Mouse (Mus musculus): ENCODE measurements around the gene 0610030E20Rik.

The 0610030E20Rik gene

GRCm38 (mm10) chr6:72348411-72348810, 1.3 kb downstream of the 0610030E20Rik start:
- no peak for DNase-seq (ENCODE audit: low read depth, low spot score)

- no peak for DNase-seq (ENCODE audit: low read depth, low spot score)
These were observed 3.1 kb downstream of the 0610030E20Rik start for GRCm38 (mm10) chr6:72350214-72350613.

DNA sequence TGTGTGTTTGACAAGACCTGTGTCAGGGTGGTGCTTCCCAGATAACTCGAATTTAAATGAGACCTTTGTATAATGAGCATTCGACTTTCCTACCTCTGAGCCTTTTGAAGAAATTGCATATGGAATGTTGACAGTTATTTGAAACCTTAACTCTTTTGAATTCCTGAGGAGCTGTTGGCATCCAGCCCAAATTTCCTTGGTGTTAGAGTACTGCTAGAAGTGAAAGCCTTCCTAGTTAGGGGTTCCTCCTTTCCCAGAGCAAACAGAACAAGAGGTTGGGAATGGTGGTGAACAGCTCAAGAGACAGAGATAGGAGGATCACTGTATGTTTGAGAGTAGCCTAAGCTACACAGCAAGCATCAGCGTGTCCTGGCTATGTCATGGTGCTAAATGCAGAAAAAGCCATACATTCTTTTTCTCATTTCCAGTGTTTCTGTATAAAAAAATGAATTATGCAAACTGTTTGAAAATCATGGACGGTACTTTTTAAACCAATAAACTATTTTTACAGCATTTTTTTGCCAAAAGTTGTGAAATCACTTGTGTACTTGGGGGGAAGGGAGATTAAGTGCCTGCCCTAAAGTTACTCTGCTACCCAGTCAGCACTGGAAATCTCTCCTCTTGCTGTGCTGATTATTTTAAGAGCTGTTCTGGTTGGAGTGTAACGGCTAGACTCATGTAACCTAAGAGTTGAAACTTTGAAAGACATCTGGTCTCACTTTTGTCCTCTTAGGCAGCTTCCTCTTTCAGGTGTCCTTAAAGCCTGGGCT, 5.7 kb downstream of the 0610030E20Rik start:
- DNase-seq (ENCODE audit: low read depth, low spot score), result no peak

- DNase-seq (ENCODE audit: low read depth, low spot score), result no peak
These were observed 6.9 kb downstream of the 0610030E20Rik start for GRCm38 (mm10) chr6:72354025-72354424.

- DNase-seq (ENCODE audit: low read depth, low spot score), result peak; percentile 85
These were observed 8.2 kb downstream of the 0610030E20Rik start, which contains the start of gene Tmem150a for GRCm38 (mm10) chr6:72355066-72355911. Gene Tmem150a (plus strand): TSS chr6:72355447.

DNA sequence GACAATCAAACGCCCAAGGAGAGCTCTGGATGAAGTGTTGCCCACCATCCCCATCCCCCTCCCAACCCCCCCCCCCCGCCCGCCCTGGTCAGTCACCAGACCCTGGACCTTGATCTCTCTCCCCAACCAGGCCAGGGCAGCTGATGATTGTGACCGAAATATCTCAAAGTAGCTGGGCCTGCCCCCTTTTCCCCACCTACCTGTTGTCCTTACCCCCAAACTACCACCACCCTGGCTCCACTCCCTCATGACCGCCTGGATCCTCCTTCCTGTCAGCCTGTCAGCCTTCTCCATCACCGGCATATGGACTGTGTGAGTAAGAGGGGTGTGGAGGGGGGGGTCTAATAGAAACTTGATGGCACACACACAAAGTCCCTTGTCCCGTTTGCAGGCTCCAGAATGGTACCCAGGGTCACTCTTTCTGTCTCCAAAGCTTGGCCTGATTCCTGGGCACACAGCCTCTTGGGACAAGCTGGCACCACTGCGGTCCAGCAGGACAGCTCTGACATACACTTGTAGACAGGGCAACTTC, 8.9 kb downstream of the 0610030E20Rik start:
- peak; percentile 65 for DNase-seq (ENCODE audit: low read depth, low spot score)

DNA sequence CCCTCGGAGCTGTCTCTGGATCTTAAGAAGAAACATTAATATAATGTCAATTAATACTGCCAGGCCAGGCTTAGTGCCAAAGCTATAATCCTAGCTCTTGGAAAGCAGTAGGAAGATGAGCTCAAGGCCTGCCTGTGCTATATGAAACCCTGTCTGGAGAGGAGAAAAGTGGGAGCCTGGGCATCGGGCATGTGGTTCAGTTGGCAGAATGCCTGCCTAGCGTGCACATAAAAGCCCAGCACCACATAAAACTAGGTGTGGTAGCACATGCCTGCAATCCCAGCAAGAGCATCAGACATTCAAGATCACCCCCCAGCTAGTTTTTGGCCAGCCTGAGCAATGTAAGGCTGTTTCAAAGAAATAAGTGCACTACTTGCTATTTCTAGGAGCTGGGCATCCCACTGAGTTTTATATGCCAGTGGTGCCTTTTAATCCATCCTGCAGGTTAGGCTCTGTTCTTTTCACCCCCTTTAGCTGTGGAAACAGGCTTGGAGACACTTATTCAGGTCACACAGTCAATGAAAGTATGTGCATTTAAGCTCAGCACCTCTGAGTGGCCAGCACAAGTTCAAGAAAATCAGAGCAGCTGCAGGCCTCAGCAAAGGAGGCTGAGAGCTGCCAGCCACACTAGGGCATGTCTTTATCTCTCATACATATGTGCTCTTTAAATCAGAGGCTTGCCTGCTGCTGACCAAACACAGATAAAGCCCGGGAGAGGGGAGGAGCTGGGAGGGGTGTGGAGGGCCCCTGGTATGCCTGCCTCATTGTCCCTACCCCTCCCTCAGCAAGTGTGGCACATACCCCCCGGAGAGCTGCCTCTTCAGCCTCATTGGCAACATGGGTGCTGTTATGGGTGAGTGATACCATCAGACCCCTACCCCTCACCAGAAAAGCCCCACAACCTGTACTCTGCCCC, 10.3 kb downstream of the 0610030E20Rik start:
- DNase-seq (ENCODE audit: low read depth, low spot score), result peak; percentile 36

GRCm38 (mm10) chr6:72358086-72358764, 11.1 kb downstream of the 0610030E20Rik start:
- DNase-seq (ENCODE audit: low read depth, low spot score), result no peak

- no peak for DNase-seq (ENCODE audit: low read depth, low spot score)
These were observed 12.2 kb downstream of the 0610030E20Rik start for GRCm38 (mm10) chr6:72359343-72359742.

DNA sequence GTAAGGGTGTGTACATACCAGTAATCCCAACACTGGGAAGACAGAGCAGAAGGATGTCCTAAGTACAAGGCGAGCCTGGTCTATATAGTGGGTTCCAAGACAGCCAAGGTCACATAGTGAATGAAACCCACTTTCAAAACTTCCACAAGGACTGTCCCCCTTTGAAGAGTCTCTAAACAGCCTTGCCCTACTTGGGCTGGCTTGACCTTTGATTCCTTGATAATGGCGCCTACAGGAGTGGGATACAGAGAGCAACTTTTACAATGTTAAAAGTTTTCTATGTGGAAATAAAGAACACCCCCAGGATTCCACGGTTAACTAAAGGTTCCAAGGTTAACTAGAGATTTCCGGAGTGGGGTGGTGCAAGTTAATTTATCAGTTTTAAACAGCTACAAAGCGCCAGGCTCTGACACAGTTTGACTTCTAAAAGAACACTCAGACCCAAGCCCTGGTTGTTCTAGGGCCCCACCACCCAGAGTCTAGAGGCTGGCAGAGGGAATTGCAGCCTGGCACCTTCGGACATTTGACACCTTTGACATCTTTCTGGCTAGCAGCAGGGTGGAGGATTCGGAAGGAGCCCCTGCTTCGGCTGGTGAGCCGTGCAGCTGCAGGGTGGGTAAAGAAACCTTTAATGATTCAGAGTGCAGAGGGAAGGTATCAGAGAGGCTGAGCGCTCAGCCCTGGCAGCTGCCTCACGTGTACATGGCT, 12.9 kb downstream of the 0610030E20Rik start:
- DNase-seq (ENCODE audit: low read depth, low spot score), result no peak

DNA sequence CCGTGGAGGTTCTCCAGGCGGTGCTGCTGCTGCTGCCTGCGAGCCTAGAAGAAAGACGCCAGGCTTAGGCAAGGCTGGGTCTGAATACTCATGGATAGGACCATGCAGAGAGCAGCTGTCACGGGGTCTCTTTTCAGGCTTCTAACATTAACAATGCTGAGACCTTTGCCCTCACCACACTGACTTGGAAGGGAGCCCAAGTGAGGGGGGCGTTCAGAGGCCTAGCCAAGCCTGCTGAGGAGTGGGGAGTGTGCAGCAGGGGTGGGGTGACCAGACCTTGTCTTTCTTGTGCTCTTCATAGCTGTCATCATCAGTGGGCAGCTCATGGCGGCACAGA, 13.4 kb downstream of the 0610030E20Rik start:
- DNase-seq (ENCODE audit: low read depth, low spot score), result no peak

DNA sequence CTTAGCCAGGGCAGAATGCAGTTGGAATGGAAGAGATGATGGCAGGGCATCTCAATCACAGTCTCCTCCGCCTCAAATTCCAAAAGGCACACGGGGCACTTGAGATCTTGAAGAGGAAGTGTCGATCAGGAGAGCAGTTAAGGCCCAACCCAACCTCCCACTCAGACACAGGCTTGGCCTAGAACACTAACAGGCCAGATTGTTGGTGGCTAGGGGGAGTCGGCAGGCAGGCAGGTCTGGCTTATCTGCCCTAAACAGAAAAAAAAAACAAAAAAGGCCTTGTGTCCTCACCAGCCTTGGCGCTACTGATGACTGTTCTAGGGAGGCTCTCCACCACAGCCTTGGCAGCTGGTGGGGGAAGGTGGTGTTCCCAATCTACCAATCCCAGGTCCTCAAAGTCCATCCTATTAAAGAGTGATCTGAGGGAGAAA, 14.0 kb downstream of the 0610030E20Rik start:
- no peak for DNase-seq (ENCODE audit: low read depth, low spot score)

DNA sequence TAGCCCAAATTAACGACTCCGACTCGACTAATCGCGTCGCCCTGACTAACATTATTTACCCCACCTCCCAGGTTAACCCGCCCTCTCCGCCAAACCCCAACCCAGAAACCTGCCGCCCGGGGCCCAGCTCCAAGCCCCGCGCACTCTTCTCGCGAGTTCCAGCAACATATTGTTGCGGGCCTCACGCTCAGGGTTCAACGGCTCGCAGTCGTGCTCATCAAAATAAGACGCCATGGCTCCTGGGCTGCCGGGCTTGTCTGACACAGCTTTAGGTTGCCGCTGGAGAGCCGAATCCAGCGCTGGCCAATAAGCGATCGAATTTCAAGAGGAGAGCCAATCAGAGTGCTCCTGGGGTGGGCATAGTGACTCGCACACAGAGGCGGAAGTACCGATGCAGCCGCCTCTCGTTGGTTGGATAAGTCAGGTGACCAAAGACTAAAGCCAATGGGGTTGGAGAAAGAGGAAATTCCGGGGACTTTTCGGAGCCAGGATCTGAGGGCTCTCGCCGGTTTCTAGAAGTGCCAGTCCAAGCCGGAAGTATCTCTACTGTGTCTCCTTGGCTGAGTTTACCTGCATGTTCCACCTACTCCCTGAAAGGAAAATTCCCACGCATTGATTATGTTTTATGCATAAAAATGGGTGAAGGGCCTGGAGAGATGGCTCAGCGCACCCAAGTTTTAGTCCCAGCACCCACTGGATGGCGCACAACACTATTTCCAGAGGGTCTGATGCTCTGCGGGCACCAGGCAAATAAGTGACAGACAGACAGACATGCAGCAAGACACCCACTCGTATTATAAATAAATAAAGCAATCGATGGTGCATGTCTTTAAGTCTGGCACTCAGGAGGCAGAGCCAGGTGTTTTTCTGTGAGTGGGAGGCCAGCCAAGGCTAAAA, 15.3 kb downstream of the 0610030E20Rik start:
- peak; percentile 99 for DNase-seq (ENCODE audit: low read depth, low spot score)

GRCm38 (mm10) chr6:72364009-72364408, 16.9 kb downstream of the 0610030E20Rik start:
- no peak for DNase-seq (ENCODE audit: low read depth, low spot score)

DNA sequence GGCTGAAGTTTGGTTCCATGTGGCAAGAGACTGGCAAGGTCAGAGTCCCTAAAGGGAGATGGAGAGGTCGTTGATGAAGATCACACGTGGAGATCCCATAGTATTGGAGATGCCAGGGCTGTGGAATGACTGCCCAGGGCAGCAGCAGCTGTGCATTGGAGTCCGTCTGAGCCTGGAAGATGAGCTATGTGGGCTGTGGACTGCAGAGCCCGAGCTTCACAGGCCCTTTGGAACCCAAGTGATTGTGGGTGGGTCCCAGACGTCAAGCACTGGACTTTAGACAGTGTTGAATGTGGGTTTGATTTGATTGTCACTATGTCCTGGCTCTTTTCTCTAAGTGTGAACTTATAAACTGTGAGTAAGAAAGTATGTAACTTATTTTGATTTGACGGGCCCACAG, 17.9 kb downstream of the 0610030E20Rik start:
- DNase-seq (ENCODE audit: low read depth, low spot score), result no peak

DNA sequence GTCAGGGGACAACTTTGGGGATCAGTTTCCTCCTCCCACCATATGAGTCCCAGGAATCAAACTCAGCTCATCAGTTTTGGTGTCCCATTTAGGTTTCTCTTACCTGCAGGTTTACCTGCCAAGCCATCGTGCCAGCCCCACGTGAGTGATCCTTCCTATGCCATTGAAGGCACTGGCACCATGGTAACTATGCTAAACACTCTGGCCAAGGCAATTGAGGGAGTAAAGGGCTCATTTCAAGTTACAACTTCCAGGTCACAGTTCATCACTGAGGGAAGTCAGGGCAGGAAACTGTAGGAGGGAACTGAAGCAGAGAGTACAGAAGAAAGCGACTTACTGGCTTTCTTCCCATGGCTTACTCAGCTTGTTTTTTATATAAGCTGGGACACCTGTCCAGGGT, 19.2 kb downstream of the 0610030E20Rik start:
- no peak for DNase-seq (ENCODE audit: low read depth, low spot score)

DNA sequence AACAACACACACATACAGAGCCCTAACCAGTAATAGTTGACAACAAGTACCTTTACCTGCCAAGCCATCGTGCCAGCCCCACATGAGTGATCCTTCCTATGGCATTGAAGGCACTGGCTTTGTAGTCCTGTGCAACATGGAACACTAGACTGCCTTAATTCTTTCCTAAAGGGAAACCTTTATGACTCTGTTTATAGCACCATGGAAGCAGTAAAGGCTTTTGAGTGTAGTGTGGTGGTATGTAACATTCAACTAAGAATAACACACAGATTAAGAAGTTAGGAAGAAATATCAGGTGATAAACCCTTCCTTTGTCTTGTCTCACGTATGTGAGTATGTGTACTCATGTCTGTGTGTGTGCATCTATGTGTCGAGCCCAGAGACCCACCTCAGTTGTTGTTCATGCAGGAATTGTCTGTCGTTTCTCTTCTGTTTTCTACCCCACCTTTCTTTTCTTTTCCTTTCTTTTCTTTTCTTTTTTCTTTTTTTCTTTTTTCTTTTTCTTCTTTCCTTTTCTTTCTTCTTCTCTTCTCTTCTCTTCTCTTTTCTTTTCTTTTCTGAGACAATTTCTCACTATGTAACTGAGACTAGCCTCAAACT, 19.8 kb downstream of the 0610030E20Rik start, which contains the start of gene Rnf181:
Gene Rnf181, minus strand, starts transcription at position 113 of the 600 bp plus-strand sequence.
- no peak for DNase-seq (ENCODE audit: low read depth, low spot score)

DNA sequence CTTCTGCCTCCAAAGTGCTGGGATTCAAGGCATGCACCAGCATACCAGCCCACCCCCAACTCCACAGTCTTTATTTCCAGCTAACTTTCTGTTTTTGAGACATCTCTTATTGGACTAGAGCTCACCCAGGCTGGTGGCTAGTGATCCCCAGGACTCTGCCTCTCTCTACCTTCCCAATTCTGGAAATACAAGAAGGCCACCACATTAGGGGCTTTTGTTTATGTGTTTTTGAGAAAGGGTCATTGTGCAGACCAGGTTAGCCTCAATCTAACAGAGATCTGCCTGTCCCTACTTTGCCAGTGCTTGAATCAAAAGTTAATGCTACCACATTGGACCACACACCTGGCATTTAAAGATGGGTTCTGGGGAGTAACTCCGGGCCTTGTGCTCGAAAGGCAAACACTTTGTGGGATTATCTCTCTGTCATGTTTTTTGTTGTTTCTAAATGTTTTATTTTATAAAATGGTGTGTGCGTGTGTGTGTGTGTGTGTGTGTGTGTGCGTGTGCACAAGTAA, 20.4 kb downstream of the 0610030E20Rik start:
- DNase-seq (ENCODE audit: low read depth, low spot score), result no peak

Data from brain, adult 2 months (tissue).